Mouse (Mus musculus): ENCODE data around the gene Grk5.

- TF ChIP-seq CTCF (IDR thresholded peaks at IDR 0.05; ENCODE audit: low read depth, low read length) (no peak), POLR2A (IDR thresholded peaks at IDR 0.05; ENCODE audit: borderline replicate concordance, low read depth, low read length) (no peak)
Measured at GRCm38 (mm10) chr19:61049413-61049812, 159.9 kb downstream of the Grk5 start.

Data from bone marrow macrophage, adult 2 months (primary cell).